Comparison of ENCODE assay signal across 7 mouse cellular contexts in genomic region chr9:107675671-107676301, GRCm38 (mm10). TPM values are rescaled to one million over a fixed set of nuclear protein-coding genes. Genes with fewer than 3 reads are reported as not detected.
DNase-seq lines count a peak whose midpoint lies in the region; ATAC-seq and TF ChIP-seq lines count a peak whose summit lies in the region.

No protein-coding gene starts in this region.

- H3K9ac ChIP-seq in limb, embryonic 11.5 days (ENCODE audit: low read length), result no peak overlapping the region
- peak overlapping the region; percentile 25; the same call in 1 of the 2 replicates for H3K9ac ChIP-seq in midbrain, embryonic 12.5 days (replicated peaks)

- peak; percentile 61 for ATAC-seq in inflammation-experienced regulatory T-cells, adult 6 months
- no peak; the same call in 1 of the 2 replicates for ATAC-seq in limb, embryonic 11.5 days (ENCODE audit: insufficient number of reproducible peaks, low FRiP score, low TSS enrichment, low read depth)
- ATAC-seq in midbrain, embryonic 12.5 days (ENCODE audit: low FRiP score, low read depth), result peak; percentile 57

- peak; percentile 34; the same call in 1 of the 2 replicates for TF ChIP-seq POLR2A in small intestine, adult 2 months (IDR thresholded peaks at IDR 0.05; ENCODE audit: low read depth, low read length)

- peaks cover 17% of the 10 kb centered on the region for H3K27me3 ChIP-seq in limb, embryonic 11.5 days (ENCODE audit: control insufficient read depth, insufficient read depth, low read length)
- H3K27me3 ChIP-seq in midbrain, embryonic 12.5 days, result peaks cover 44% of the 10 kb centered on the region
- H3K27me3 ChIP-seq in small intestine, adult 2 months (ENCODE audit: control insufficient read depth, insufficient read depth, low read length), result peaks cover 9% of the 10 kb centered on the region

- TF ChIP-seq CTCF in small intestine, adult 2 months (IDR thresholded peaks at IDR 0.05; ENCODE audit: extremely low read depth, insufficient read length, insufficient replicate concordance, low read depth, low read length), result peak; percentile 78

- H3K9me3 ChIP-seq in limb, embryonic 11.5 days (ENCODE audit: control insufficient read depth, low read length), result no peaks in the 10 kb centered on the region
- H3K9me3 ChIP-seq in midbrain, embryonic 12.5 days, result no peaks in the 10 kb centered on the region

- peak overlapping the region; percentile 64 for H3K4me2 ChIP-seq in limb, embryonic 11.5 days (ENCODE audit: low read depth, severe bottlenecking)
- peak overlapping the region; percentile 59 for H3K4me2 ChIP-seq in midbrain, embryonic 12.5 days (replicated peaks)

- 0 out of 2 replicates have a peak, but pooled peaks cover 3% of the 10 kb centered on the region for H3K4me1 ChIP-seq in limb, embryonic 11.5 days (ENCODE audit: control insufficient read depth, insufficient read depth, low read length)
- H3K4me1 ChIP-seq in midbrain, embryonic 12.5 days, result peaks cover 17% of the 10 kb centered on the region
- H3K4me1 ChIP-seq in small intestine, adult 2 months (ENCODE audit: control insufficient read depth, insufficient read depth, insufficient read length, low read length), result peaks cover 16% of the 10 kb centered on the region

- no peaks in the 10 kb centered on the region for H3K36me3 ChIP-seq in limb, embryonic 11.5 days (ENCODE audit: control insufficient read depth, insufficient read depth, low read length)
- no peaks in the 10 kb centered on the region for H3K36me3 ChIP-seq in midbrain, embryonic 12.5 days
- H3K36me3 ChIP-seq in small intestine, adult 2 months (ENCODE audit: control insufficient read depth, insufficient read depth, low read length), result no peaks in the 10 kb centered on the region

- under 1% methylated on average over 39 of the region's 39 CpGs for WGBS in limb, embryonic 11.5 days
- WGBS in midbrain, embryonic 12.5 days, result under 1% methylated on average over 39 of the region's 39 CpGs
- 2% methylated on average over 39 of the region's 39 CpGs for WGBS in small intestine, adult 2 months

- intact Hi-C loops in gastrocnemius, postnatal 14 days (cut with DNase I; ENCODE audit: low total_unique reads), result loop anchor here (2.0 to 5.0 kb wide), 2 partner anchors 27 to 73 kb away; no protein-coding TSS in a partner anchor

- H3K4me3 ChIP-seq in limb, embryonic 11.5 days (ENCODE audit: low read depth, low read length), result peak overlapping the region; percentile 28
- peak overlapping the region; percentile 36 for H3K4me3 ChIP-seq in midbrain, embryonic 12.5 days
- peak overlapping the region; percentile 51 for H3K4me3 ChIP-seq in small intestine, adult 2 months (ENCODE audit: low read depth, low read length)

- H3K27ac ChIP-seq in limb, embryonic 11.5 days (replicated peaks; ENCODE audit: low read depth, low read length), result no peak overlapping the region
- no peak overlapping the region for H3K27ac ChIP-seq in midbrain, embryonic 12.5 days (replicated peaks)
- no peak overlapping the region for H3K27ac ChIP-seq in small intestine, adult 2 months (ENCODE audit: insufficient read depth, low read depth, low read length)

- DNase-seq in T-cell, adult 2 months (ENCODE audit: low spot score), result peak; percentile 75
- DNase-seq in cerebellum, postnatal 36 days, result peak; percentile 50 to 63
- peak; percentile 80 for DNase-seq in gastrocnemius, postnatal 14 days
- peak; percentile 87 for DNase-seq in limb, embryonic 11.5 days (ENCODE audit: low spot score)

RNA-seq across cellular contexts. Expression of gene Gnat1, which starts 3.7 kb away (rescaled TPM):
- total RNA-seq in gastrocnemius, postnatal 14 days (2021), result not detected
- 1 to 10 TPM in 1 of 3 experiments, under 1 TPM in 1, not detected in 1; 0.58 to 1.1 TPM for polyA plus RNA-seq in inflammation-experienced regulatory T-cells, adult 6 months (2017; shearing (Covaris generic))
- 1.7 and 1.8 TPM in 2 replicates for polyA plus RNA-seq in limb, embryonic 11.5 days (2014; fragmentation: Nextera tagmentation; extraction: Ambion mirVana)
- 1.9 and 2.7 TPM in 2 replicates for polyA plus RNA-seq in midbrain, embryonic 12.5 days (2016; fragmentation: Nextera tagmentation; extraction: Ambion mirVana)
- polyA plus RNA-seq in small intestine, adult 2 months (2012; rRNA removed), result 0.13 and 0.17 TPM in 2 replicates

RNA-seq across cellular contexts. Expression of gene Slc38a3, which starts 6.5 kb away (rescaled TPM):
- 10 to 100 TPM; 29.8 to 57.1 TPM for total RNA-seq in gastrocnemius, postnatal 14 days (2021)
- polyA plus RNA-seq in inflammation-experienced regulatory T-cells, adult 6 months (2017; shearing (Covaris generic)), result not detected
- 3.4 and 4.1 TPM in 2 replicates for polyA plus RNA-seq in limb, embryonic 11.5 days (2014; fragmentation: Nextera tagmentation; extraction: Ambion mirVana)
- polyA plus RNA-seq in midbrain, embryonic 12.5 days (2016; fragmentation: Nextera tagmentation; extraction: Ambion mirVana), result 13.9 and 14.8 TPM in 2 replicates
- polyA plus RNA-seq in small intestine, adult 2 months (2012; rRNA removed), result 2.8 and 48.7 TPM in 2 replicates

RNA-seq across cellular contexts. Expression of gene Sema3f, which starts 34.5 kb away (rescaled TPM):
- 10 to 100 TPM in 1 of 2 experiments, 1 to 10 TPM in 1; 8.4 to 10.6 TPM for total RNA-seq in gastrocnemius, postnatal 14 days (2021)
- polyA plus RNA-seq in inflammation-experienced regulatory T-cells, adult 6 months (2017; shearing (Covaris generic)), result not detected
- polyA plus RNA-seq in limb, embryonic 11.5 days (2014; fragmentation: Nextera tagmentation; extraction: Ambion mirVana), result 27.4 and 32.5 TPM in 2 replicates
- 30.6 and 33.7 TPM in 2 replicates for polyA plus RNA-seq in midbrain, embryonic 12.5 days (2016; fragmentation: Nextera tagmentation; extraction: Ambion mirVana)
- polyA plus RNA-seq in small intestine, adult 2 months (2012; rRNA removed), result 24.2 and 30.7 TPM in 2 replicates

RNA-seq across cellular contexts. Expression of gene Gnai2, which starts 40.6 kb away (rescaled TPM):
- total RNA-seq in gastrocnemius, postnatal 14 days (2021), result 100 to 1,000 TPM; 139 to 152 TPM
- polyA plus RNA-seq in inflammation-experienced regulatory T-cells, adult 6 months (2017; shearing (Covaris generic)), result 100 to 1,000 TPM; 136 to 264 (median 154) TPM
- 336 and 358 TPM in 2 replicates for polyA plus RNA-seq in limb, embryonic 11.5 days (2014; fragmentation: Nextera tagmentation; extraction: Ambion mirVana)
- polyA plus RNA-seq in midbrain, embryonic 12.5 days (2016; fragmentation: Nextera tagmentation; extraction: Ambion mirVana), result 635 and 641 TPM in 2 replicates
- polyA plus RNA-seq in small intestine, adult 2 months (2012; rRNA removed), result 264 and 501 TPM in 2 replicates

Comparison
In these comparisons a context has a peak if more than half of its experiments do, and no peak if none do; other contexts are left out.
1. RNA of gene Sema3f, which starts 34.5 kb away (polyA plus RNA-seq): 24.2 to 30.7 TPM in small intestine, adult 2 months, 30.6 to 33.7 TPM in midbrain, embryonic 12.5 days and 27.4 to 32.5 TPM in limb, embryonic 11.5 days; not detected in inflammation-experienced regulatory T-cells, adult 6 months; every median in the first group is over 10 times any median in the second.
2. Peak in every context shown above with its lines, with median percentiles within 50 percentile points of each other: DNase-seq and H3K4me3 ChIP-seq.